Mouse (Mus musculus) liver, embryonic 15.5 days (tissue): ENCODE measurements around the gene Mybpc3. TPM values are rescaled to one million over a fixed set of nuclear protein-coding genes. Genes with fewer than 3 reads are reported as not detected.

Source experiments
- ATAC-seq: fragments of 200-750 bp; cut with Nextera tagmentation; 2 replicates; pipeline ENCODE4 v1.8.0; 2017; ENCODE audit warnings: moderate number of reproducible peaks, mild to moderate bottlenecking, moderate library complexity; ENCODE audit not compliant: insufficient read depth
- H3K27ac ChIP-seq: fragments of 300-500 bp; sonication (generic); replicated peaks from 2 replicates; pipeline ENCODE4 v1.5.1; 2015; ENCODE audit warnings: mild to moderate bottlenecking, inconsistent platforms
- H3K27me3 ChIP-seq: fragments of 300-500 bp; sonication (generic); 2 replicates; pipeline ENCODE4 v1.6.1; 2015; ENCODE audit warnings: mild to moderate bottlenecking, inconsistent platforms
- H3K36me3 ChIP-seq: fragments of 300-500 bp; sonication (generic); replicated peaks from 2 replicates; pipeline ENCODE4 v1.6.1; 2015; ENCODE audit warnings: moderate library complexity, mild to moderate bottlenecking, inconsistent platforms
- H3K4me1 ChIP-seq: fragments of 300-500 bp; sonication (generic); replicated peaks from 2 replicates; pipeline ENCODE4 v1.6.1; 2015; ENCODE audit warnings: inconsistent platforms
- H3K4me2 ChIP-seq: fragments of 300-500 bp; sonication (generic); 2 replicates; pipeline ENCODE4 v1.6.1; 2015; ENCODE audit warnings: moderate library complexity, mild to moderate bottlenecking, inconsistent platforms
- H3K4me3 ChIP-seq: fragments of 300-500 bp; sonication (generic); replicated peaks from 2 replicates; pipeline ENCODE4 v1.5.1; 2015; ENCODE audit warnings: mild to moderate bottlenecking, inconsistent platforms
- H3K9ac ChIP-seq: fragments of 300-500 bp; sonication (generic); 2 replicates; pipeline ENCODE4 v1.6.1; 2015; ENCODE audit warnings: moderate library complexity, mild to moderate bottlenecking, inconsistent platforms
- H3K9me3 ChIP-seq: fragments of 300-500 bp; sonication (generic); replicated peaks from 2 replicates; pipeline ENCODE4 v1.6.1; 2016; ENCODE audit warnings: inconsistent platforms
- WGBS: fragments of 180-500 bp; shearing (Covaris S2); methylation state at CpG from one replicate; pipeline ENCODE4 v1.1.7; 2015; ENCODE audit warnings: mixed read lengths; ENCODE audit not compliant: insufficient replicate concordance; 5-methylcytosine and 5-hydroxymethylcytosine counted together
- polyA plus RNA-seq: library from polyadenylated mRNA; unstranded; fragments of >200 nt; fragmentation: Nextera tagmentation; extraction: Ambion mirVana; gene quantifications from 2 replicates; pipeline ENCODE4 v1.2.1, GENCODE M21; 2015

Mybpc3 gene
- polyA plus RNA-seq, 1 experiment from 2014 or later: 0.17 TPM

GRCm38 (mm10) chr2:91112491-91112890, 5.5 kb upstream of the Mybpc3 start:
- Histone ChIP-seq H3K4me1 (peaks cover 54% of the 10 kb centered on the region), H3K4me3 (no peak overlapping the region), H3K4me2 (no peak overlapping the region), H3K27ac (no peak overlapping the region), H3K36me3 (0 out of 2 replicates have a peak, but pooled peaks cover 4% of the 10 kb centered on the region), H3K9me3 (no peaks in the 10 kb centered on the region), H3K27me3 (no peaks in the 10 kb centered on the region), H3K9ac (no peak overlapping the region)
- 42% methylated on average over 4 of the region's 4 CpGs for WGBS
- ATAC-seq: no peak

DNA sequence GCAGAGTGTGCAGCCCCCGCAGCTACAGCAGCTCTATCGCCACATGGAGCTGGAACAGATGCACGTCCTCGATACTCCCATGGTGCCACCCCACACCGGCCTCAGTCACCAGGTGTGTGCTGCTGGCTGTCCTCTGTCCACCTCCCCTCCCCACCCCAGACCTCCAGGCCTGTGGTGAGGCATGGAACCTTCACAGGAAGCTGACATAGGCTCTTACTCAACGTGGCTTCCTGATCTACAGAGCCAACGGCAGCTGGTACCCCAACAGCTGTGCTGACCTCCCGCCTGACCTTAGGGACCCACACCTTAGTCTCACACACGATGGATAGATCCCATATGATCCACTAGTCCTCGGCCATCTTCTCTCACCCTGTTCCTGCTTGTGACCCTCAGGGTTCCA, 4.6 kb upstream of the Mybpc3 start:
- Histone ChIP-seq H3K4me2 (no peak overlapping the region), H3K4me1 (peaks cover 46% of the 10 kb centered on the region), H3K27ac (0 out of 2 replicates have a peak overlapping the region, but pooled peaks have one; percentile 8), H3K36me3 (0 out of 2 replicates have a peak, but pooled peaks cover 4% of the 10 kb centered on the region), H3K9me3 (no peaks in the 10 kb centered on the region), H3K9ac (no peak overlapping the region), H3K4me3 (no peak overlapping the region), H3K27me3 (no peaks in the 10 kb centered on the region)
- ATAC-seq: no peak
- 57% methylated on average over 10 of the region's 10 CpGs for WGBS

DNA sequence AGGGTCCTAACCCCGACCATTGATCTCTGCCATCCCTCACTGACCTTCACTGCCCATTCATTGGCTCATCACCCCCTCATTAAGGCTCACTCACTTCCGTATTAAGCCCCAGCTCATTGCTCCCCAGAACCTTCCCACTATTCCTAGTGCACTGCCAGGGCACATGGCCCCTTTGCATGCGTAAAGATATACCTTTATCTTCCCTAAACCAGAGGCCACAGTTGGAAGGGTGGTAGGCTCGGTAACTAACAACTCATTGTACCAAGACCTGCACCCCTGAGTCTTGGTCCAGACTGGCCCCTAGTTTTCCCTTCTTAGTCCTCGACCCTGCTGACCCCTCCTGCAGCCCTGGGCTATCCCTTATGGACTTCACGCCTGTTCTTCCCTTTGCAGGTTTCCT, 4.1 kb upstream of the Mybpc3 start:
- Histone ChIP-seq H3K36me3 (0 out of 2 replicates have a peak, but pooled peaks cover 4% of the 10 kb centered on the region), H3K27ac (0 out of 2 replicates have a peak overlapping the region, but pooled peaks have one; percentile 8), H3K4me1 (peaks cover 41% of the 10 kb centered on the region), H3K9me3 (no peaks in the 10 kb centered on the region), H3K4me2 (peak overlapping the region; percentile 8; the same call in 1 of the 2 replicates), H3K9ac (no peak overlapping the region), H3K27me3 (no peaks in the 10 kb centered on the region), H3K4me3 (no peak overlapping the region)
- 38% methylated on average over 6 of the region's 6 CpGs for WGBS
- no peak for ATAC-seq

- Histone ChIP-seq H3K36me3 (0 out of 2 replicates have a peak, but pooled peaks cover 4% of the 10 kb centered on the region), H3K4me2 (peak overlapping the region; percentile 65), H3K27me3 (no peaks in the 10 kb centered on the region), H3K27ac (no peak overlapping the region), H3K9ac (peak overlapping the region; percentile 35; the same call in 1 of the 2 replicates), H3K4me1 (peaks cover 37% of the 10 kb centered on the region), H3K9me3 (no peaks in the 10 kb centered on the region), H3K4me3 (peak overlapping the region; percentile 41)
- 64% methylated on average over 42 of the region's 42 CpGs for WGBS
- ATAC-seq: peak; percentile 39; the same call in 1 of the 2 replicates
Measured at GRCm38 (mm10) chr2:91114781-91115577, 3.0 kb upstream of the Mybpc3 start.

- Histone ChIP-seq H3K4me3 (peak overlapping the region; percentile 41), H3K9me3 (no peaks in the 10 kb centered on the region), H3K9ac (peak overlapping the region; percentile 35; the same call in 1 of the 2 replicates), H3K4me2 (peak overlapping the region; percentile 65), H3K4me1 (peaks cover 34% of the 10 kb centered on the region), H3K27me3 (no peaks in the 10 kb centered on the region; the same call in 1 of the 2 replicates), H3K36me3 (0 out of 2 replicates have a peak, but pooled peaks cover 4% of the 10 kb centered on the region), H3K27ac (no peak overlapping the region)
- 72% methylated on average over 12 of the region's 12 CpGs for WGBS
- no peak for ATAC-seq
Measured at GRCm38 (mm10) chr2:91115578-91115970, 2.4 kb upstream of the Mybpc3 start.

- ATAC-seq: no peak
- H3K4me1 ChIP-seq: peaks cover 34% of the 10 kb centered on the region
Measured at GRCm38 (mm10) chr2:91116842-91117241, 1.1 kb upstream of the Mybpc3 start.

DNA sequence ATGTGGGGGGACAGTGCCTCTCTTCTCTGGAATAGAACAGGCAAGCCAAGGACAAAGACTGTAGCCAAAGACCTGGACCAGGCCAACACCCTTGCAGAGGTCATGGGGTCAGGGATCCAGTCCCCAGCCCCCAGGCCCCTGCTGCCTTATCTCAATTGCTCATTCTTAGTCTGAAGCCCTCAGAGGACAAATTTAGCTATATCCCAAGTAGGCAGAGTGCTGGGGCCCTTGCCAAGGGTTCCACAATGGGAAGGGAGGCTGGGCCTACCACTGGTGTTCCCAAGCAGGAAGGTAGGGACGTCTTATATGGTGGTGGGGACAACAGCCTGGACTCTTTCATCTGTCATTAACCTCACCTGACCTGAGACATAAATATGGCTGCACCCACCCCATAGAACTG, 703 bp downstream of the Mybpc3 start:
- Histone ChIP-seq H3K27me3 (peaks cover 6% of the 10 kb centered on the region; the same call in 1 of the 2 replicates), H3K36me3 (0 out of 2 replicates have a peak, but pooled peaks cover 4% of the 10 kb centered on the region), H3K4me2 (no peak overlapping the region), H3K9me3 (no peaks in the 10 kb centered on the region), H3K9ac (no peak overlapping the region), H3K4me3 (no peak overlapping the region), H3K4me1 (peaks cover 17% of the 10 kb centered on the region), H3K27ac (no peak overlapping the region)
- ATAC-seq: no peak
- WGBS: 54% methylated on average over 1 of the region's 1 CpGs

More at GRCm38 (mm10) chr2:91116842-91117241, 1.1 kb upstream of the Mybpc3 start:
- no peak overlapping the region for H3K4me2 ChIP-seq
- H3K27me3 ChIP-seq: peaks cover 4% of the 10 kb centered on the region; the same call in 1 of the 2 replicates
- 68% methylated on average over 5 of the region's 5 CpGs for WGBS
- H3K27ac ChIP-seq: no peak overlapping the region
- H3K4me3 ChIP-seq: no peak overlapping the region
- H3K9ac ChIP-seq: no peak overlapping the region
- H3K9me3 ChIP-seq: no peaks in the 10 kb centered on the region
- H3K36me3 ChIP-seq: 0 out of 2 replicates have a peak, but pooled peaks cover 4% of the 10 kb centered on the region

- 86% methylated on average over 19 of the region's 19 CpGs for WGBS
- no peak for ATAC-seq
Measured at GRCm38 (mm10) chr2:91119061-91119460, 1.1 kb downstream of the Mybpc3 start.

DNA sequence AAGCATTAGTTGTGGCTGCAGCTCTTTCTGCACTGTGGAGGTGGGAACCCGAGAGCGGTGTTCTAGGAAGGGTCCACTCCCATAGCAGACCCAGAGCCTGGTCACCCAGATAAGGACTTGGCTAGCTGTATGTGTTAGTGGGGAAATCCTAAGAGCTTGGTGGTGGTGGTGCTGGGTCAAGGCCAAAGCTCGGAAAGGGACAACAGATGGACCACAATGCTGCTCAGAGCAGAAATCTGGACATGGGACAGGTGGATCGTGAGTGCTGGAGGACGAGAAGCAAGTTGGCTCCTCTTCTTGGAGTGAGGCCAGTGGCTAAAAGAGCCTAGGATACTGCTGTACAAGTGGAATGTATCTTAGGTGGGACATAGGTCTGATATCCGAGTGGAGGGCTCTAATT, 1.6 kb downstream of the Mybpc3 start:
- peaks cover 8% of the 10 kb centered on the region for H3K4me1 ChIP-seq
- H3K9ac ChIP-seq: no peak overlapping the region
- H3K27me3 ChIP-seq: peaks cover 6% of the 10 kb centered on the region; the same call in 1 of the 2 replicates
- no peak overlapping the region for H3K4me2 ChIP-seq
- H3K4me3 ChIP-seq: no peak overlapping the region
- 0 out of 2 replicates have a peak, but pooled peaks cover 4% of the 10 kb centered on the region for H3K36me3 ChIP-seq
- 58% methylated on average over 6 of the region's 6 CpGs for WGBS
- no peaks in the 10 kb centered on the region for H3K9me3 ChIP-seq
- no peak for ATAC-seq
- no peak overlapping the region for H3K27ac ChIP-seq

More at GRCm38 (mm10) chr2:91119061-91119460, 1.1 kb downstream of the Mybpc3 start:
- H3K4me2 ChIP-seq: no peak overlapping the region
- H3K9ac ChIP-seq: no peak overlapping the region
- peaks cover 13% of the 10 kb centered on the region for H3K4me1 ChIP-seq
- H3K27me3 ChIP-seq: peaks cover 6% of the 10 kb centered on the region; the same call in 1 of the 2 replicates
- H3K27ac ChIP-seq: no peak overlapping the region
- H3K36me3 ChIP-seq: 0 out of 2 replicates have a peak, but pooled peaks cover 4% of the 10 kb centered on the region
- no peak overlapping the region for H3K4me3 ChIP-seq
- H3K9me3 ChIP-seq: no peaks in the 10 kb centered on the region

- Histone ChIP-seq H3K4me3 (no peak overlapping the region), H3K36me3 (0 out of 2 replicates have a peak, but pooled peaks cover 3% of the 10 kb centered on the region), H3K4me2 (no peak overlapping the region), H3K27ac (no peak overlapping the region), H3K27me3 (peaks cover 6% of the 10 kb centered on the region; the same call in 1 of the 2 replicates), H3K4me1 (0 out of 2 replicates have a peak, but pooled peaks cover 2% of the 10 kb centered on the region), H3K9me3 (no peaks in the 10 kb centered on the region), H3K9ac (no peak overlapping the region)
- no peak for ATAC-seq
- WGBS: 44% methylated on average over 6 of the region's 6 CpGs
Measured at GRCm38 (mm10) chr2:91120261-91120671, 2.3 kb downstream of the Mybpc3 start.

DNA sequence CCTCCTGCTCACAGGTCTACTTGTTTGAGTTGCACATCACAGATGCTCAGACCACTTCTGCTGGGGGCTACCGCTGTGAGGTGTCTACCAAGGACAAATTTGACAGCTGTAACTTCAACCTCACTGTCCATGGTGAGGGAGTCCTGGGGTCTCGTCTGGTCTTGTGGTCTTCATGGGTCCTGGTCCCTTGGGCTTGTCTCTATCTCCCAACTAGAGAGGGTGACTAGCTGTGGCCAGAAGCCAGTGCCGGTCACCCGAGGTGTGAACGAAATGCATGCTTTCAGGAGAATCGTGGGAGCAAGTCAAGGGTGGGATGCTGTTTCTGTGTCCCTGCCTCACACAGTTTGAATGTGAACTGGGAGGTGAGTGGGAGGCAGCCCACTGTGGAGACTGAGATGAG, 3.1 kb downstream of the Mybpc3 start:
- Histone ChIP-seq H3K36me3 (no peaks in the 10 kb centered on the region), H3K9me3 (no peaks in the 10 kb centered on the region), H3K4me2 (no peak overlapping the region), H3K27ac (no peak overlapping the region), H3K4me3 (no peak overlapping the region), H3K27me3 (peaks cover 6% of the 10 kb centered on the region; the same call in 1 of the 2 replicates), H3K9ac (no peak overlapping the region), H3K4me1 (no peaks in the 10 kb centered on the region)
- no peak for ATAC-seq
- WGBS: 58% methylated on average over 6 of the region's 6 CpGs
